Mouse (Mus musculus): ENCODE measurements around the gene Stn1.

GRCm38 (mm10) chr19:47519163-47519893, 18.0 kb downstream of the Stn1 start:
- TF ChIP-seq CTCF (IDR thresholded peaks at IDR 0.05) (no peak), EP300 (IDR thresholded peaks at IDR 0.05; ENCODE audit: insufficient read depth, low read depth, low read length) (no peak)

Measured in heart, adult 2 months (tissue).